Mouse (Mus musculus): ENCODE results near the gene Tnks2. TPM values are rescaled to one million over a fixed set of nuclear protein-coding genes. Genes with fewer than 3 reads are reported as not detected.

Tnks2 gene
- 24.7 and 29.2 TPM in 2 replicates for polyA plus RNA-seq (2015; fragmentation: Nextera tagmentation; extraction: Ambion mirVana)

DNA sequence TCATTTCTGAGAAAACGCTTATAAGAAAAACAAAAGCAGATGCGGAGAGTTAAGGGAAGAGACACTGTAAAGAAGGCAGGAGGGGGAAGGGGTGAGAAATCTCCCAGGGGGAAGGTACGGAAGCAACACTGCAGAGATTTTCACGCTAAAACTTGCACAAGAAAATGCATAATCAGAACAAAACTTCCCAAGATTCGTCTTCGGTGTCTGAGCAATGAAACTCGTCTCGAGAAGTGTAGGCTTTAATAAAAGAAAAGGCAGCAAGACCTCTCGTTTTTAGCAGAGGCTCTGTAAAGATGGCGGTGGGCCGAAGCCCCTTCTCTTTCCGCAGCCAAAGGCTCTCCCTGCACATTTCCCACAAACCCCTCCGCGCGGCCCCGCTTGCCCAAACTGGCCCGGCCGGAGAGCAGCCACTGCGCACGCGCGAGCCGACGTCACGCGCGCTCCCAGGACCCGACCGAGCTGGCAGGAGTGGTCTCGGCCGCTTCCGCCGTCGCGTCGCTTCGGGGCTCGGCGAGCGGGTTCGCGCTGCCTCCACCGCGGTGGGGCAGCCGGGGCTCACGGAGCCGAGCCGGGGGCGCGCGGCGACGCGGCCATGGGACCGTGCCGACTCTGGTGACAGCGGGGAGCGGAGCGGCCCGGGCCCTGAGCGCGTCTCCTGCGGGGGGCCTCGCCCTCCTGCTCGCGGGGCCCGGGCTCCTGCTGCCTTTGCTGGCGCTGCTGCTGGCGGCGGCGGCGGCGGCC is at the start of gene Tnks2:
Gene Tnks2 (plus strand): TSS at position 445 of the 744 bp plus-strand sequence.

DNA sequence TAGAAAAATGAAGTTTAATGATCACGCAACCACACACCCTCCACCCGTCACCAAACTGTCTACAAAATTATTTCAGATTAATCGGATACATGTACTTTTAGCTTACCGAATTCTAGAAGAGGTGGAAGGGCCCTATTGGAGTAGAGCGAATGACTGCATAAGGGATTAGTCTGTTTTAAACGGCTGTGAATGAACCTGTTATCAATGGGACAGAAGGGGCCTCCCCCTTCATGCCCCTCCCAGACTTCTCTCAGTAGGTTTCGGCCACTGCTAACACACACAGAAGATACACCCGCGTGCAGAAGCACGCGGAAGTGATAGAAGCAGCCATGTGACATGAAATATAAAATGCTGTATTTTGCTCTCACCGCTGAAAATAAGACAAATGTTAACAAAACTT is 85.4 kb downstream of the Tnks2 start, which contains the start of gene Fgfbp3:
Gene Fgfbp3 (minus strand): TSS at position 150 of the 400 bp plus-strand sequence.

DNA sequence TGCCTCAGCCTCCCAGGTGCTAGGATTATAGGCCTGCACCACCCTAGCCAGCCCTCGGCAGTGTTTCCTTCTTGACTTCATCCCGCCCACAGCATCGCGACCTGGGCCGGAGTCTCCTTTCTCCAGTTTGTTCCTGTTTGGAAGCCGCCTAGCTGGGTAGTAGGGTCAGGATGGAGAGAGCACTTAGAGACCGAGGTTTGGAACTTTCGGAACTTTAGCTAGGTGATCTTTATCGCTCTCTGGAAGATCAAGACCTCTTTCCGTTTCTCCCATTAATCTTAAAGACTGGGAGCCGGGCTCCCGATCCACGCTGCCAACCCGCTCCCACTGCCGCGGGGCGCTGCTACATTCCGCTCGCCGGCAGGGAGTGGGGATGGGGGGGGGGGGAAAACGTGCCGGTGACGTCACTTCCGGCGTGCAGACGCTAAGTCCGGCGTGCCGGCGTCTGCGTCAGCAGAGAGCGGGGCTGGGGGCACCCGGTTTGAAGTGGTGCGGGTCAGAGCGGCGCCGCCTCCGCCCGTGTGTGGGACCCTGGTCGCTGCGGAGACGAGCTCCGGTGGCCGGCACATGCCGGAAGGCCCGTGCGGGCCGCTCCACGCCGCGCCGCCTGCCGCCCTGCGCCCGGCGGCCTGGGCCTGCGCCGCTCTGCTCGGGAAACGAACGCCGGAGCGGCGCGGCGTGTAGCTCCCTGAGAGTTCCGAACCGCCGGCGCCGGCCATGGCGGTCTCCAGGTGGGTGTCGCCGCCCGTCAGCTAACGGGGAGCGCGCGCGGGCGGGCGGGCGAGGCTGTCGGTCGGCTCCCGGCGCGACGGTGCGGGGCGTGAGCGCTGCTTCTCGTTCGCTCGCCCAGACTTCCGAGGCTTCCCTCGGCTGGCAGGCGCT is 91.9 kb downstream of the Tnks2 start, which contains the start of gene Btaf1:
Gene Btaf1 (plus strand): TSS at position 409 of the 882 bp plus-strand sequence.

Other genes starting within 250 kb of the Tnks2 start
- 5.2 and 10.7 TPM in 2 replicates for gene Ppp1r3c, start 97.6 kb upstream of the Tnks2 start, polyA plus RNA-seq (2015; fragmentation: Nextera tagmentation; extraction: Ambion mirVana)
- 3.7 and 5.6 TPM in 2 replicates for gene Fgfbp3, start 85.4 kb downstream of the Tnks2 start, polyA plus RNA-seq (2015; fragmentation: Nextera tagmentation; extraction: Ambion mirVana)
- 2.4 and 3.4 TPM in 2 replicates for gene Btaf1, start 91.8 kb downstream of the Tnks2 start, polyA plus RNA-seq (2015; fragmentation: Nextera tagmentation; extraction: Ambion mirVana)

All from adrenal gland, postnatal 0 days (tissue).